Mouse (Mus musculus): ENCODE data around the gene P2ry6. TPM values are rescaled to one million over a fixed set of nuclear protein-coding genes. Genes with fewer than 3 reads are reported as not detected.
A peak's percentile ranks its signal among the peaks of the same experiment; 100 is the strongest.

The P2ry6 gene
- polyA plus RNA-seq, 1 experiment from 2014 or later = 2.0 TPM

DNA sequence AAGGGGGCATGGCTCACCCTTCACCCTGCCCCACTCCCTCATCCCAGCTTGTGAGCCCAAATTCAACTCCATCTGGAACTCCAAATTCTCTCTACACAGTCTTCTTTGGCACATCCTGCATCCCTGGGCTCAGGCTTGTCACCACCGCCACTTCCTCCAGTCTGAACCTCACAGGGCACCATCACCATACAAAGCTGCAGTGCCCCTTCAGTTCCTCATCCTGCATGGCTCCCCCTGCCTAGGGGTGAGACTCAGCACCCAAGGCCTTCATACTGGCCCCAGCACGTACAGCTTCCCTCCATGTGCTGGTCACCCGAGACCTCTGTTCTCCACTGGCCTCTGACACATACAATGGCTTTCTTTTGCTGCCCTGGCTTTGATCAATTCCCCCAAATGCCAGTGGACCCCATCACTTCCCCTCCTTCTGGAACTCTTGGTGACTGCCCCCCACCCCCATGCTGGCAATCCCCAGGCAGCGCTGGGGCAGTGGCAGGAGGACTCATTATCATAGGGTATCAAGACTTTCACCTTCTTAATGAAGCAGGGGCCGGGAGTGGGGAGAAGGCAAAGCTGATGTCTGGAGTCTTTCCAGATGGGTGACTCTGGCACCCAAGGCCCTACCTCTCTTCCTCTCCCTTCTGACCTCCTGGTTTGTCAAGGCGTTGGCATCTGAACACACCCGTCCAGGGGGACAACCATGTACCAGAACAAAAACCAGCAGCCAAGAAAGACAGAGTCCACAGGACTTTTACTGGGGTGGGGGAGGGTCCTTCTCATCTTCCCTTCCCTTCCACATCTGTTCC is 55.2 kb downstream of the P2ry6 start:
- Histone ChIP-seq H3K27me3 (ENCODE audit: poor library complexity, severe bottlenecking) (no peaks in the 10 kb centered on the region), H3K9me3 (no peaks in the 10 kb centered on the region), H3K4me1 (peaks cover 79% of the 10 kb centered on the region), H3K36me3 (replicated peaks) (peaks cover 99% of the 10 kb centered on the region), H3K27ac (peak overlapping the region; percentile 78), H3K4me3 (peak overlapping the region; percentile 22; the same call in 1 of the 2 replicates)
- 64% methylated on average over 7 of the region's 7 CpGs for WGBS
- no peak for DNase-seq (ENCODE audit: extremely low spot score, low spot score)

DNA sequence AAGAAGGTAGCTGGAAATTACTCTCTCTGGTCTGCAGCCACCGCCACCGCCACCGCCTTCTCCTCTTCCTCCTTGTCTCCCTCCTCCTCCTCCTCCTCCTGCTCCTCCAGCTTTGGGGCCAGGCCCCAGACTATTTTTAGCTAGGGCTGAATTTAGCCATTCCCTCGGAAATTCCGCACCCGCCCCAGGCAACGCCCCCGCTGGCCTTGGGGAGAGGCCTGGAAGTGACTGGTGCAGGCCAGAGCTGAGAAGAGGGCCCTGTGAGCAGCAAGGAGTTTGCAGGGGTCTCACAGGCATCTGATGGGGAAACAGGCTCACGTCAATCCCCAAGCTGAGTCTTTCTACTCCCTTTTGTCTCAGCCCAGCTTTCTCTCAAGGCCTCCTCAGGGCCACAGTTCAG is 56.3 kb downstream of the P2ry6 start:
- Histone ChIP-seq H3K27ac (peak overlapping the region; percentile 77), H3K4me3 (no peak overlapping the region), H3K4me1 (peaks cover 77% of the 10 kb centered on the region), H3K27me3 (ENCODE audit: poor library complexity, severe bottlenecking) (no peaks in the 10 kb centered on the region), H3K9me3 (no peaks in the 10 kb centered on the region), H3K36me3 (replicated peaks) (peaks cover 99% of the 10 kb centered on the region)
- no peak for DNase-seq (ENCODE audit: extremely low spot score, low spot score)
- WGBS = 66% methylated on average over 9 of the region's 9 CpGs

DNA sequence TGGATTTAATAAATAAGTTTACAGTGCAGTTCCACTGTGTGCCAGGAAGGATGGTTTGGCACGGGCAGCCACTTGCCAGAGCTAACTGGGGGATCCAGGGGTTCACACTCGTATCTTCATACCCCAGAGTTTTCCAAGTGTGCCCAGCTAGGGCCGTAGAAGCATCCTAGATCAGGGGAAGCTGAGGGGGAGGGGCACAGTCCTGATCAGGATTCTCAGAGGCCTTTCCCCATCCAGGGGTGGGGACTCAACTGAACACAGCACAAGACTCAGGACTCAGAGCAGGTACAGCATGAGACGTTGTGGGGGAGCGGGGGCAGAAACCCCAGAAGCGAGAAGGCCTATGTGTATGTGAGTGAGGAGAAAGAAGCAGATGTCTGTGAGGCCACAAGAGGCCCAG is 56.7 kb downstream of the P2ry6 start:
- Histone ChIP-seq H3K4me1 (peaks cover 75% of the 10 kb centered on the region), H3K27ac (peak overlapping the region; percentile 77), H3K36me3 (replicated peaks) (peaks cover 99% of the 10 kb centered on the region), H3K27me3 (ENCODE audit: poor library complexity, severe bottlenecking) (no peaks in the 10 kb centered on the region), H3K9me3 (no peaks in the 10 kb centered on the region), H3K4me3 (no peak overlapping the region)
- WGBS = 72% methylated on average over 6 of the region's 6 CpGs
- no peak for DNase-seq (ENCODE audit: extremely low spot score, low spot score)

DNA sequence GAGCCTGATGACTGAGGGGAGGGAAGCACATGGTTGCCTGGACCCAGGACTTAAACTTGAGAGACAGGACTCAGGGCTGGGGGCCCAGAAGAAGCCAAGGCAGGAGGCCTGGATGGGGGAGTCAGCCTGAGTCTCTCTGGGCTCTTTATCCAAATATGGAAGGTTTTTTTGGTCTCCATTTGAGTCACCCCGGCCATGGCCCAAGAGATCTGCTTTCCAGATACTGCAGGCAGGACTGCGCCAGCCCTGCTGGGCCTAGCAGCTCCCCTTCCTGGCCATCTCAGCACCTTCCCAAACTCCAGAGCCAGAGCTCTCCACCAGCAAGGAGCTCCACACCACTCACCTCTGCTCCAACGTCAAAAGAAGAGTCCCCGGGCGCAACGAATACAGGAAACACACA is 57.9 kb downstream of the P2ry6 start:
- Histone ChIP-seq H3K4me3 (no peak overlapping the region), H3K9me3 (no peaks in the 10 kb centered on the region), H3K27me3 (ENCODE audit: poor library complexity, severe bottlenecking) (no peaks in the 10 kb centered on the region), H3K27ac (0 out of 2 replicates have a peak overlapping the region, but pooled peaks have one; percentile 18), H3K4me1 (peaks cover 77% of the 10 kb centered on the region), H3K36me3 (replicated peaks) (peaks cover 98% of the 10 kb centered on the region)
- no peak for DNase-seq (ENCODE audit: extremely low spot score, low spot score)
- 92% methylated on average over 6 of the region's 6 CpGs for WGBS

DNA sequence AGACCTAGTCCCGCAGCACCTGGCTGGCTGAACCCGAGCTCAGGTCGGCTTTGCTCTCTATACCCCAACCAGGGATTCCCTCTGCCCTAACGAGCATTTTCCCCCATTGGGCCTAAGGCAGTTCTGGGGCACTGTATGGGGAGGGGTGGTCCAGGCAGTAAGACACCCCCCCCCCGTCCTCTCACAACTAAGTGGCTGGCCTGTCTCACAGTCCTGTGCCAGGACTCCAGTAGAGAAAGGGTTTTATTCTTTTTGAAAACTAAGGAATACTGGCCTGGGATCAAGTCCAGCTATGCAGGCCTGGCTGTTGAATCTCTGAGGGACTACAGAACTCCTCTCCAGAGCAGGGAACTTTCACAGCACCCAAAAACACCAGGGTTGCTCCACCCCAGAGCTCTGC is 59.2 kb downstream of the P2ry6 start:
- H3K9me3 ChIP-seq = no peaks in the 10 kb centered on the region
- H3K4me3 ChIP-seq = no peak overlapping the region
- H3K27me3 ChIP-seq (ENCODE audit: poor library complexity, severe bottlenecking) = no peaks in the 10 kb centered on the region
- 0 out of 2 replicates have a peak overlapping the region, but pooled peaks have one; percentile 4 for H3K27ac ChIP-seq
- H3K36me3 ChIP-seq (replicated peaks) = peaks cover 91% of the 10 kb centered on the region
- WGBS = 74% methylated on average over 5 of the region's 5 CpGs
- H3K4me1 ChIP-seq = peaks cover 85% of the 10 kb centered on the region
- no peak for DNase-seq (ENCODE audit: extremely low spot score, low spot score)

DNA sequence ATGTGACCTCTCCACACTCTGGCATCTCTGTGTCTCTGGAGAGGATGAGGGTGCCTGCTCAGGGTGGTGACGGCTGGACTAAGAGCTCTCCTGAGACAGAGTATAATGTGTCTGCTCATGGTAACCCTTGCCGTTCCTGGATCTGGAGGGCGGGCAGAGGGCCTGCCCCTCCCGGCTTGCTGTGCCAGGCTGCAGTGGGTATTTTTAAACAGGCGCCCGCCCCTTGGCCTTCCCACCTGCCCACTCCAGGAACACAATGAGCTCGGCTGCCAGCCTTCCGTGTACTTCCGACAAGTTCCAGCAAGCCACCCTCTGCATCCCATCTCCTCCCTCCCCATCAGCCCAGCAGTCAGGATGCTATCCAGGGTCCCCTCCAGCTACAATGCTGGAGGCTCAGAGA is 62.7 kb downstream of the P2ry6 start:
- peaks cover 85% of the 10 kb centered on the region for H3K4me1 ChIP-seq
- peaks cover 74% of the 10 kb centered on the region for H3K36me3 ChIP-seq (replicated peaks)
- no peak for DNase-seq (ENCODE audit: extremely low spot score, low spot score)

DNA sequence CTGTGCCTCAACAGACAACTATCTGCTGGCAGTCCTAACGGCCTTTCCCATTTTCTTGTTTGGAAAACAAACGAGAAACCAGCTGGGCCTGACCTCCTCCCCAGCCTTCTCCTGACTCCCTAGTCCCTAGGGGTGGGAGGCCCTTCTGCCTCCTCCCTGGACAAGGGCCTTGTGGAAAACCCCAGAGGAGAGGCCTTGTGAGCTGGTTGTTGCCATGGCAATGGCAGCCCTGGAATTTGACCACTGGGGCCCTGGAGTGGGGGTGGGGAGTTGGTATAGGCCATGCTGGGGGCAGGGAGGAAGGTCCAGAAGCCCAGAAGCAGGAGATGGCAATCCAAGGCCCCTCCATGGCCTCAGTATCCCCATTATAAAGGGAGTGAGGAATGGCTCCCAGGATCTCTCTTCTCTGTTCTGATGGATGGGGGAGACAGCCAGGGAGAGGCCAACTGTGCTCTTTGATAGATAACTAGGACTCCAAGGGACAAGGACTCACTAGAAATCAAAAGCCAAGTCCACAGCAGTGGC is 63.1 kb downstream of the P2ry6 start:
- Histone ChIP-seq H3K9me3 (no peaks in the 10 kb centered on the region), H3K36me3 (replicated peaks) (peaks cover 69% of the 10 kb centered on the region), H3K27me3 (ENCODE audit: poor library complexity, severe bottlenecking) (no peaks in the 10 kb centered on the region), H3K4me3 (peak overlapping the region; percentile 37), H3K4me1 (peaks cover 80% of the 10 kb centered on the region), H3K27ac (peak overlapping the region; percentile 87)
- WGBS = 3% methylated on average over 2 of the region's 2 CpGs
- peak; percentile 78 for DNase-seq (ENCODE audit: extremely low spot score, low spot score)

More for the DNA sequence above, 62.7 kb downstream of the P2ry6 start:
- Histone ChIP-seq H3K4me3 (peak overlapping the region; percentile 37), H3K27me3 (ENCODE audit: poor library complexity, severe bottlenecking) (no peaks in the 10 kb centered on the region), H3K9me3 (no peaks in the 10 kb centered on the region), H3K27ac (peak overlapping the region; percentile 87)
- WGBS = 60% methylated on average over 9 of the region's 9 CpGs

DNA sequence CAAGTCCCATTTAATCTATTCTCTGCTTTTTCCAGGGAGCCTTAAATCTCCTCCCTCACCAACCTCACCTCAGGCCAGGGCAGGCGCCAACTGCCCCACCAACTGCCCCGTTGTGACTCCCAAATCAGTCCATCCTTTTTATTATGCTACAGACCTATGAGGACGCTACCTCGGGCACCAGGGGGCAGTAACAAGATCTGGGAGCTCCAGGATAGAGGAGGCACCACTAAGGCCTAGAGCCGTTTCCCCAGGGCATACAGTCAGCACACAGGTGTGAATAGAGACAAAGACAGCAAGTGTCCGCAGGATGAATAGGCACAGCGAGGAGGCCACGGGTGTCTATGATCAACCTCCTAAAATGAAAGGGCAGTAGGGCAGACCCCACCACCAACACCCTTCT is 65.9 kb downstream of the P2ry6 start:
- Histone ChIP-seq H3K9me3 (no peaks in the 10 kb centered on the region), H3K27ac (peak overlapping the region; percentile 78), H3K36me3 (replicated peaks) (peaks cover 62% of the 10 kb centered on the region), H3K27me3 (ENCODE audit: poor library complexity, severe bottlenecking) (no peaks in the 10 kb centered on the region), H3K4me3 (no peak overlapping the region), H3K4me1 (peaks cover 60% of the 10 kb centered on the region)
- 46% methylated on average over 8 of the region's 8 CpGs for WGBS
- DNase-seq (ENCODE audit: extremely low spot score, low spot score) = no peak

DNA sequence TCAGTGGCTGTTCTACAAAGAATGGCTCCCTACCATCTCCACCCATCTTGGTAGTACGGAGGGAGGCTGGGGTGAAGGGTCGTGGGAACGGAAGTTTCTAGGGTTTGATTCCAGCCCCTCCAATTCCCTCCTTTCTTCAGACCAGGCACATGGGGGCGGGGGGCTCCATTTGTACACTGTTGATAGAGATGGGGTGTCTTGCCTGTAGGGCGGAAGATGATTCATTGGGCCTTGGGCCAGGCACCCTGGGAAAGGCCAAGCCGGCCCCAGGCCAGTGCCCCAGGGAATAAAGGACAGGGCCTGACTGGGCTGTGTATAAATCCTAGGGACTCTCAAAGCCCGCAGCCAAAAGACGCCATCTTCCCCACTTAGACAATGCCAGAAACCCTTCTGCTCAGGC is 66.4 kb downstream of the P2ry6 start:
- peak overlapping the region; percentile 78 for H3K27ac ChIP-seq
- H3K9me3 ChIP-seq = no peaks in the 10 kb centered on the region
- H3K4me1 ChIP-seq = peaks cover 56% of the 10 kb centered on the region
- no peaks in the 10 kb centered on the region for H3K27me3 ChIP-seq (ENCODE audit: poor library complexity, severe bottlenecking)
- 81% methylated on average over 8 of the region's 8 CpGs for WGBS
- H3K4me3 ChIP-seq = no peak overlapping the region
- DNase-seq (ENCODE audit: extremely low spot score, low spot score) = no peak
- H3K36me3 ChIP-seq (replicated peaks) = peaks cover 57% of the 10 kb centered on the region

DNA sequence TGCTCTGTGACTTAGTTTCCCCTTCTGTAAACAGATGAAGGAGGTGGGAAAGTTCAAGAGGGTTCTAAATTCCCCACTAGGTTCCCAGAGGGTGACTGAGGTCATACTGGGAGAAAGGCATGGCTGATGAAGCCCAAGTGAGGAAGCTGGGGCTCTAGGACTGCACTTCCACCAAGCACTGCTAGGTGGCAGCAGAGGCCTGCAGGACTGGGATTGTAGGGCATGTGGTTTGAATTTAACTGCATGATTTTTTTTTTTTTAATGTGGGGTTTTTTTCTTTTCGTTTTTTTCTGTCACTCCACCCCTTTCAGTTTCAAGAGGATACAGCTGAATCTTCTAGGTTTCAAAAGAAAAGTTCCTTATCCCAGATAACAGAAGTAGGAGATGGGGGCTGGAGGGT is 67.2 kb downstream of the P2ry6 start:
- peak; percentile 72 for DNase-seq (ENCODE audit: extremely low spot score, low spot score)
- WGBS = 3% methylated on average over 1 of the region's 1 CpGs
- Histone ChIP-seq H3K4me1 (peaks cover 50% of the 10 kb centered on the region), H3K27me3 (ENCODE audit: poor library complexity, severe bottlenecking) (no peaks in the 10 kb centered on the region), H3K9me3 (no peaks in the 10 kb centered on the region), H3K27ac (peak overlapping the region; percentile 78), H3K36me3 (replicated peaks) (peaks cover 52% of the 10 kb centered on the region), H3K4me3 (no peak overlapping the region)

DNA sequence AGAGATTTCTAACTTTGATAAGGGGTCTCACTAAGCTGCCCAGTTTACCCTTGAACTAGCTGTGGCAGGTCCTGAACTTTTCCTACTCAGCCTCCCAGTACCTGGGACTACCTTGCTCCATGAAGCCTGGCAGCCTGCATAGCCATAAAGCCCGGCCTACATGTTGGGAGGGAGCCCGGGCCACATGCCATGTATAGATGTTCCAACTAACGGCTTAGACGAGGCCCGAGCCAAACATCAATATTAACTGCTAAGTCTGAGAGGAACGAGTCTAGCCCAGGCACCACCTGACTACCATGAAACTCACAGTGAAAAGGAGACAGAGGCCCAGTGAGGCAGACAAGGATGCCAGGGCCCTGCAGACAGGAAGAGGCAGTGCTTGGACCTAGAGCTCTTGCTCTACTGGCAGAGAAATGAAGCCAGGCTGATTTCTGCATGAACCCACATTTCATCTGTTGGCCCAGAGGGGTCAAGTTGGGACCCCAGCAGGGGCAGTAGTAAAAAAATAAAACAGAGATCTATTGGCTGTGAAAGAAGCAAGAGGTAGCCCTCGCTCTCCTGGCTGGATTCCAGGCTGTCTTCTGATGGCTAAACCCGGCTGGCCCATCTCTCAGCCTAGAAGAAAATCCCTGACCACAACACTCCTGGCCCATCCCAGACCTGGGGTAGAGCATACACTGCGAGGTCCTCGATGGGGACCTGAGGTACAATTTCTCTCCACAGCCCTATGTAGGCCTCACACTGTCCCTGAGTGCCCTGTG is 68.2 kb downstream of the P2ry6 start:
- Histone ChIP-seq H3K36me3 (replicated peaks) (peaks cover 51% of the 10 kb centered on the region), H3K27me3 (ENCODE audit: poor library complexity, severe bottlenecking) (no peaks in the 10 kb centered on the region), H3K9me3 (no peaks in the 10 kb centered on the region), H3K4me3 (no peak overlapping the region), H3K4me1 (peaks cover 40% of the 10 kb centered on the region), H3K27ac (no peak overlapping the region)
- 93% methylated on average over 10 of the region's 10 CpGs for WGBS
- DNase-seq (ENCODE audit: extremely low spot score, low spot score) = no peak

DNA sequence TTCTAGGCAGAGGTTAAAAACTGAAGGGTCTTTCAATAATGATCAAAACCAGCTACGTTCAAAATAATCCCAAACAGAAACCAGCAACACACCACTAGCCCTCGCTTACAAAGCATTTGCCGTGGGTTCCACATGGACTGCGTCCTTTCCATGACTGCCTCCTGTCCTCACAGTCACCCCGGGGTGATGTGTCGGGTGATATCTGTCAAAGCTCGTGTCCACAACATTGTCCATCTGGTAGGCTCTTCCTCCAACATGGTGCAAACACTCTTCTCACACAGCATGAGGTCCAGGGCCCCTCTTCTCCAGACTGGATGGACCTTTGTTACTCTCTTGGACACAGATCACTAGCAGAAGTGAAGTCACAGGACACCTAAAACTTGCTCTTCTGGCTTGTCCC is 69.4 kb downstream of the P2ry6 start:
- Histone ChIP-seq H3K4me3 (no peak overlapping the region), H3K9me3 (no peaks in the 10 kb centered on the region), H3K27ac (no peak overlapping the region), H3K27me3 (ENCODE audit: poor library complexity, severe bottlenecking) (no peaks in the 10 kb centered on the region), H3K4me1 (peaks cover 28% of the 10 kb centered on the region), H3K36me3 (replicated peaks) (peaks cover 44% of the 10 kb centered on the region)
- WGBS = 91% methylated on average over 7 of the region's 7 CpGs
- DNase-seq (ENCODE audit: extremely low spot score, low spot score) = no peak

DNA sequence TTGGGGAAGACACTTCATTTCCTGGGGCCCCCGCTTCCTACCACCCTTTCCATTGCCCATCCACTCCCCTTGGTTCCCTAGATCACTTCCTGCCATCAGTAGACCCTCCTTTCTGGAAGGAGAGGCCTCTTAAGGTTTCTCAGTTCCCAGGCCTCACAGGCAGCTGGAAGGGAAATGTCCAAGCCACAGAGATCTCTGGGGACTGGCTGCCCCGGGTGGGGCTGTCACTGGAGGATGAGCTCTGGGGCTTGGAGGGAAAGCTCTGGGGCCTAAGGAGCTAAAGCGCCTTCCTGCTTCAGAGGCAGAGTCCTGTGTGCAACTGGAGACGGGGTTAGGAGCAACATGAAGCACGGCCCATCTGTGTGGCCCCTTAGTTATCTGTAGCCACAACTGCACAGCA is 69.8 kb downstream of the P2ry6 start:
- peaks cover 40% of the 10 kb centered on the region for H3K36me3 ChIP-seq (replicated peaks)
- WGBS = 91% methylated on average over 5 of the region's 5 CpGs

More for the DNA sequence above, 69.8 kb downstream of the P2ry6 start:
- no peak for DNase-seq (ENCODE audit: extremely low spot score, low spot score)
- Histone ChIP-seq H3K27ac (no peak overlapping the region), H3K9me3 (no peaks in the 10 kb centered on the region), H3K4me1 (peaks cover 24% of the 10 kb centered on the region), H3K4me3 (no peak overlapping the region), H3K27me3 (ENCODE audit: poor library complexity, severe bottlenecking) (no peaks in the 10 kb centered on the region)

All from forebrain, embryonic 10.5 days (tissue).